Mouse (Mus musculus): ENCODE data around the gene Rap1gap.

The Rap1gap gene

GRCm38 (mm10) chr4:137722692-137723427 is 58.3 kb downstream of the Rap1gap start:
- peak; percentile 77 for DNase-seq (ENCODE audit: extremely low spot score)

GRCm38 (mm10) chr4:137723527-137723926 is 59.0 kb downstream of the Rap1gap start:
- no peak for DNase-seq (ENCODE audit: extremely low spot score)

GRCm38 (mm10) chr4:137724212-137724611 is 59.7 kb downstream of the Rap1gap start:
- DNase-seq (ENCODE audit: extremely low spot score) = no peak

- peak; percentile 67 for DNase-seq (ENCODE audit: extremely low spot score)
Measured at GRCm38 (mm10) chr4:137724766-137725165, 60.2 kb downstream of the Rap1gap start.

GRCm38 (mm10) chr4:137725541-137726145 is 61.1 kb downstream of the Rap1gap start:
- no peak for DNase-seq (ENCODE audit: extremely low spot score)

- no peak for DNase-seq (ENCODE audit: extremely low spot score)
Measured at GRCm38 (mm10) chr4:137726739-137727505, 62.4 kb downstream of the Rap1gap start.

- peak; percentile 59 for DNase-seq (ENCODE audit: extremely low spot score)
Measured at GRCm38 (mm10) chr4:137727506-137728187, 63.1 kb downstream of the Rap1gap start.

- DNase-seq (ENCODE audit: extremely low spot score) = peak; percentile 66
Measured at GRCm38 (mm10) chr4:137728399-137729154, 64.1 kb downstream of the Rap1gap start.

GRCm38 (mm10) chr4:137729155-137729855 is 64.8 kb downstream of the Rap1gap start:
- no peak for DNase-seq (ENCODE audit: extremely low spot score)

- peak; percentile 89 for DNase-seq (ENCODE audit: extremely low spot score)
Measured at GRCm38 (mm10) chr4:137730134-137730533, 65.6 kb downstream of the Rap1gap start.

- DNase-seq (ENCODE audit: extremely low spot score) = no peak
Measured at GRCm38 (mm10) chr4:137730757-137731156, 66.2 kb downstream of the Rap1gap start.

- DNase-seq (ENCODE audit: extremely low spot score) = no peak
Measured at GRCm38 (mm10) chr4:137731891-137732290, 67.4 kb downstream of the Rap1gap start.

GRCm38 (mm10) chr4:137732361-137732760 is 67.8 kb downstream of the Rap1gap start:
- no peak for DNase-seq (ENCODE audit: extremely low spot score)

GRCm38 (mm10) chr4:137732962-137733361 is 68.4 kb downstream of the Rap1gap start:
- DNase-seq (ENCODE audit: extremely low spot score) = no peak

- no peak for DNase-seq (ENCODE audit: extremely low spot score)
Measured at GRCm38 (mm10) chr4:137733459-137733858, 68.9 kb downstream of the Rap1gap start.

- no peak for DNase-seq (ENCODE audit: extremely low spot score)
Measured at GRCm38 (mm10) chr4:137736220-137736701, 71.7 kb downstream of the Rap1gap start.

GRCm38 (mm10) chr4:137737760-137738159 is 73.2 kb downstream of the Rap1gap start:
- no peak for DNase-seq (ENCODE audit: extremely low spot score)

- DNase-seq (ENCODE audit: extremely low spot score) = peak; percentile 57
Measured at GRCm38 (mm10) chr4:137739151-137739923, 74.8 kb downstream of the Rap1gap start.

GRCm38 (mm10) chr4:137740350-137740749 is 75.8 kb downstream of the Rap1gap start:
- no peak for DNase-seq (ENCODE audit: extremely low spot score)

GRCm38 (mm10) chr4:137743791-137744190 is 79.3 kb downstream of the Rap1gap start:
- no peak for DNase-seq (ENCODE audit: extremely low spot score)
